Mouse (Mus musculus): ENCODE data around the gene Pacs1. TPM values are rescaled to one million over a fixed set of nuclear protein-coding genes. Genes with fewer than 3 reads are reported as not detected.
"Not testable (repeated sequence)": the region's sequence is repeated elsewhere in the genome, so short reads cannot be mapped to it uniquely, and the experiment has no call there.

Gene Pacs1
- polyA plus RNA-seq, 1 experiment: 23.5 TPM

DNA sequence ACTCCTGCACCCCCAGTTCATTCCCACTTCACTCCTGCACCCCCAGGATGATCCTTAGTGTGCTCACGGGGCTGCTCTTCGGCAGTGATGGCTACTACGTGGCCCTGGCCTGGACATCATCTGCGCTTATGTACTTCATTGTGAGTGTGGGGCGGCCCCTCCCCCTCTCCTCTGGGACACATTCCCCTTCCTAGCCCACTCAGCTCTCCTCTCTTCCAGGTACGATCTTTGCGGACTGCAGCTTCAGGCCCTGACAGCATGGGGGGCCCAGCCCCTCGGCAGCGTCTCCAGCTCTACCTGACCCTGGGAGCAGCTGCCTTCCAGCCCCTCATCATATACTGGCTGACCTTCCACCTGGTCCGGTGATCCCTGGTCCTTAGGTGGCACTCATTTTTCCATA, 180.8 kb downstream of the Pacs1 start:
- H3K4me3 ChIP-seq (ENCODE audit: insufficient read depth, low read length): no peak overlapping the region
- no peak overlapping the region for H3K27ac ChIP-seq (ENCODE audit: insufficient read depth, low read length)
- no peak for TF ChIP-seq POLR2A (IDR thresholded peaks at IDR 0.05; ENCODE audit: low read depth, low read length)
- no peak for TF ChIP-seq CTCF (IDR thresholded peaks at IDR 0.05; ENCODE audit: borderline replicate concordance, insufficient read depth, low read length)
- 0 out of 2 replicates have a peak, but pooled peaks cover 2% of the 10 kb centered on the region for H3K4me1 ChIP-seq (ENCODE audit: control insufficient read depth, insufficient read depth, low read length)

GRCm38 (mm10) chr19:5089324-5089723, 183.6 kb downstream of the Pacs1 start:
- Histone ChIP-seq H3K4me1 (ENCODE audit: control insufficient read depth, insufficient read depth, low read length) (0 out of 2 replicates have a peak, but pooled peaks cover 2% of the 10 kb centered on the region), H3K4me3 (ENCODE audit: insufficient read depth, low read length) (peak overlapping the region; percentile 83), H3K27ac (ENCODE audit: insufficient read depth, low read length) (no peak overlapping the region)
- TF ChIP-seq POLR2A (IDR thresholded peaks at IDR 0.05; ENCODE audit: low read depth, low read length): no peak
- no peak for TF ChIP-seq CTCF (IDR thresholded peaks at IDR 0.05; ENCODE audit: borderline replicate concordance, insufficient read depth, low read length)

- TF ChIP-seq POLR2A (IDR thresholded peaks at IDR 0.05; ENCODE audit: low read depth, low read length) (peak; percentile 95), CTCF (IDR thresholded peaks at IDR 0.05; ENCODE audit: borderline replicate concordance, insufficient read depth, low read length) (peak; percentile 47; the same call in 1 of the 2 replicates)
- H3K4me3 ChIP-seq (ENCODE audit: insufficient read depth, low read length): peak within 1 kb of the TSS; percentile 83
These were observed 184.8 kb downstream of the Pacs1 start, which contains the start of gene Yif1a for GRCm38 (mm10) chr19:5087884-5088728. Yif1a (plus strand) TSS chr19:5088538.

GRCm38 (mm10) chr19:5086533-5086932, 186.4 kb downstream of the Pacs1 start:
- H3K27ac ChIP-seq (ENCODE audit: insufficient read depth, low read length); H3K4me1 ChIP-seq (ENCODE audit: control insufficient read depth, insufficient read depth, low read length); H3K4me3 ChIP-seq (ENCODE audit: insufficient read depth, low read length): not testable (repeated sequence)

More at GRCm38 (mm10) chr19:5087884-5088728, 184.8 kb downstream of the Pacs1 start, which contains the start of gene Yif1a:
- H3K4me1 ChIP-seq (ENCODE audit: control insufficient read depth, insufficient read depth, low read length): no peaks in the 10 kb centered on the region
- peak within 1 kb of the TSS; percentile 72 for H3K27ac ChIP-seq (ENCODE audit: insufficient read depth, low read length)

DNA sequence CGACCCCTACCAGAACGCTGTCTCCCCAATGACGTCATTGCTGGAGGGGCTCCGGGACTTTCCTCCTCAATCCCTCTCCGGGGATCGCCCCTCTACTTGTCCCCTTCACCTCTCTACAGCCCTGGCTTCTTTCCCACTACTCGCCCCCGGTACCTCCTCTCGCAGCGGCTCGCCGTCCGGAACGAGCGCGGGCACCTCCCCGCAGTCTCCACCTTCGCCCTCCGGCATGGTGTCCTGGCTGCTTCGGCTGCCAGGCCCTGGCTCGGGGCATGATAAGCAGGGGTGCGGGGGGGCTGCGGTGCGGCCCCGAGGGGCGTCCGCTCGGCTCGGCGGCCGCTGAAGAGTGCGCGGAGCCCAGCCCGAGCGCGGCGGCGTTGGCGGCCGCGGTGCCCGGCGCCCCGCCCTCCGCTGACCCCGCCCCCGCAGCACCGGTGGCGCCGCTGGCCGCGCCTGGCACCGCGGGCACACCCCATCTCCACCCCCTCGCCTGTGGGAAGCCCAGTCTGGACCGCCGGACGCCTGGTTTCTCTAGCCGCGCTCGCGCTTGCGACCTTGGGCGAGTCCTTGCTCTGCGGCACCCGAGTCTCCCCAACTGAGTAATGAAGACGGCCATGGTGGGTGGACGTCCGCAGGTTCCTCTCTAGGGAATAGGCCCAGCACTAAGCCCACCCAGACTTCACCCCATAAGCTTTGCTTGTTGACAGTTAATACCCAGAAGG, 187.6 kb downstream of the Pacs1 start, which contains the start of gene Tmem151a:
Gene Tmem151a, minus strand, starts transcription at position 387 of the 719 bp plus-strand sequence.
- no peaks in the 10 kb centered on the region for H3K4me1 ChIP-seq (ENCODE audit: control insufficient read depth, insufficient read depth, low read length)
- peak within 1 kb of the TSS; percentile 34 for H3K4me3 ChIP-seq (ENCODE audit: insufficient read depth, low read length)
- TF ChIP-seq POLR2A (IDR thresholded peaks at IDR 0.05; ENCODE audit: low read depth, low read length) (no peak), CTCF (IDR thresholded peaks at IDR 0.05; ENCODE audit: borderline replicate concordance, insufficient read depth, low read length) (no peak)
- H3K27ac ChIP-seq (ENCODE audit: insufficient read depth, low read length): no peak within 1 kb of the TSS

- TF ChIP-seq CTCF (IDR thresholded peaks at IDR 0.05; ENCODE audit: borderline replicate concordance, insufficient read depth, low read length) (no peak), POLR2A (IDR thresholded peaks at IDR 0.05; ENCODE audit: low read depth, low read length) (no peak)
- H3K4me3 ChIP-seq (ENCODE audit: insufficient read depth, low read length): peak overlapping the region; percentile 34
- no peak overlapping the region for H3K27ac ChIP-seq (ENCODE audit: insufficient read depth, low read length)
- H3K4me1 ChIP-seq (ENCODE audit: control insufficient read depth, insufficient read depth, low read length): no peaks in the 10 kb centered on the region
These were observed 188.1 kb downstream of the Pacs1 start for GRCm38 (mm10) chr19:5084834-5085144.

DNA sequence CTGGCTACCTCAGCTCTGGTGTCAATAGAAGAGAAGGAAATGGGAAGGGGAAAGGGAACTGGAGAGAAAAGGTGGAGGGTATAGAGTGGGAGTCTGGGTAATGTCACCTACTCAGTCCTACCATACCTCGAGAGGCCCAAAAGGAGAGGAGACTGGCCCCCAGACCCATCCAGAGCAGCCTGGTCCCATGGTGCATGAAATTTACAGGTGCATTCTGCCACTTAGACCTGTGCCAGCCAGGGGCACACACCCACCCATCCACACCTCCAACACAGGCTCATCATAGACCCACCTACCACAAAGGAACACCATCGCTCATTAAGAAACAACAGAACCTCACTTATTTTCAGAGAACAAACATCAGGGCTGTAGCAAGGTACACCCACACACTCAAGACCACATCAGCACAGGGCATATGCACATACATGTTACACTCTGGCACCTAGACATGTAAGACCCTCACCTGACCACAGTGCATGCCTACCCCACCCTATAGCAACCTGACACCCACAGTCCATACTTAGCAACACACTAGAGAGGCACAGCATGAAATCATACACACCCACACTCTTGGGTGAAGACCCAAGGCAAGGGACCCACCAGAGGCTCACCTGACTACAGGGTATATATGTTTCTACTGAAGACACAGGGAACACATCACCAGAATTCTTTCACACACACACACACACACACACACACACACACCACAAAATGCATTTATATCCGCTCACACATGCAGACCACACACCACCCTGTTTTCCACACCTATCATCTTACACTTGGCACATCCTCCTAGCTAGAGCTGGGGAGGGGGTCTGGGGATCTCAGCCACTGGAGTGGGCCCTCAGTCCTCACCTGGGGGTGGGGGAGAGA, 188.7 kb downstream of the Pacs1 start:
- Histone ChIP-seq H3K4me1 (ENCODE audit: control insufficient read depth, insufficient read depth, low read length) (no peaks in the 10 kb centered on the region), H3K4me3 (ENCODE audit: insufficient read depth, low read length) (no peak overlapping the region), H3K27ac (ENCODE audit: insufficient read depth, low read length) (no peak overlapping the region)
- no peak for TF ChIP-seq CTCF (IDR thresholded peaks at IDR 0.05; ENCODE audit: borderline replicate concordance, insufficient read depth, low read length)
- no peak for TF ChIP-seq POLR2A (IDR thresholded peaks at IDR 0.05; ENCODE audit: low read depth, low read length)

Other genes starting within 250 kb of the Pacs1 start
- gene Slc29a2, start 249.3 kb downstream of the Pacs1 start, polyA plus RNA-seq (2011; ENCODE audit: insufficient read length, low read depth, missing spikeins): 6.0 and 8.0 TPM in 2 replicates
- 31.4 and 33.5 TPM in 2 replicates for gene B4gat1, start 234.3 kb downstream of the Pacs1 start, polyA plus RNA-seq (2011; ENCODE audit: insufficient read length, low read depth, missing spikeins)
- gene AC124502.3, start 234.2 kb downstream of the Pacs1 start, polyA plus RNA-seq (2011; ENCODE audit: insufficient read length, low read depth, missing spikeins): 0.60 and 1.5 TPM in 2 replicates
- gene Brms1, start 231.8 kb downstream of the Pacs1 start, polyA plus RNA-seq (2011; ENCODE audit: insufficient read length, low read depth, missing spikeins): 12.9 and 14.5 TPM in 2 replicates
- gene Rin1, start 222.6 kb downstream of the Pacs1 start, polyA plus RNA-seq (2011; ENCODE audit: insufficient read length, low read depth, missing spikeins): 60.2 and 82.9 TPM in 2 replicates
- 202 and 292 TPM in 2 replicates for gene Cd248, start 205.0 kb downstream of the Pacs1 start, polyA plus RNA-seq (2011; ENCODE audit: insufficient read length, low read depth, missing spikeins)
- gene Tmem151a, start 187.6 kb downstream of the Pacs1 start, polyA plus RNA-seq (2011; ENCODE audit: insufficient read length, low read depth, missing spikeins): 6.0 and 7.2 TPM in 2 replicates
- gene Yif1a, start 184.6 kb downstream of the Pacs1 start, polyA plus RNA-seq (2011; ENCODE audit: insufficient read length, low read depth, missing spikeins): 94.1 and 96.4 TPM in 2 replicates
- 4.7 and 5.2 TPM in 2 replicates for gene Cnih2, start 174.6 kb downstream of the Pacs1 start, polyA plus RNA-seq (2011; ENCODE audit: insufficient read length, low read depth, missing spikeins)
- gene Rab1b, start 166.0 kb downstream of the Pacs1 start, polyA plus RNA-seq (2011; ENCODE audit: insufficient read length, low read depth, missing spikeins): 115 and 123 TPM in 2 replicates
- 20.1 and 24.2 TPM in 2 replicates for gene Klc2, start 154.6 kb downstream of the Pacs1 start, polyA plus RNA-seq (2011; ENCODE audit: insufficient read length, low read depth, missing spikeins)
- gene Sf3b2, start 22.3 kb upstream of the Pacs1 start, polyA plus RNA-seq (2011; ENCODE audit: insufficient read length, low read depth, missing spikeins): 126 and 140 TPM in 2 replicates
- gene Gal3st3, start 25.2 kb upstream of the Pacs1 start, polyA plus RNA-seq (2011; ENCODE audit: insufficient read length, low read depth, missing spikeins): 0.20 and 0.35 TPM in 2 replicates
- not detected in 2 replicates for gene Catsper1, start 62.6 kb upstream of the Pacs1 start, polyA plus RNA-seq (2011; ENCODE audit: insufficient read length, low read depth, missing spikeins)
- gene Cst6, start 76.5 kb upstream of the Pacs1 start, polyA plus RNA-seq (2011; ENCODE audit: insufficient read length, low read depth, missing spikeins): 2.6 and 7.3 TPM in 2 replicates
- gene Eif1ad, start 93.6 kb upstream of the Pacs1 start, polyA plus RNA-seq (2011; ENCODE audit: insufficient read length, low read depth, missing spikeins): 19.5 and 26.6 TPM in 2 replicates
- gene Banf1, start 94.0 kb upstream of the Pacs1 start, polyA plus RNA-seq (2011; ENCODE audit: insufficient read length, low read depth, missing spikeins): 149 and 154 TPM in 2 replicates
- gene Sart1, start 115.6 kb upstream of the Pacs1 start, polyA plus RNA-seq (2011; ENCODE audit: insufficient read length, low read depth, missing spikeins): 34.7 and 35.3 TPM in 2 replicates
- gene Tsga10ip, start 129.4 kb upstream of the Pacs1 start, polyA plus RNA-seq (2011; ENCODE audit: insufficient read length, low read depth, missing spikeins): not detected in 2 replicates
- 152 and 169 TPM in 2 replicates for gene Drap1, start 151.9 kb upstream of the Pacs1 start, polyA plus RNA-seq (2011; ENCODE audit: insufficient read length, low read depth, missing spikeins)
- 47.2 and 48.3 TPM in 2 replicates for gene AI837181, start 152.0 kb upstream of the Pacs1 start, polyA plus RNA-seq (2011; ENCODE audit: insufficient read length, low read depth, missing spikeins)
- gene Fosl1, start 174.4 kb upstream of the Pacs1 start, polyA plus RNA-seq (2011; ENCODE audit: insufficient read length, low read depth, missing spikeins): 13.4 and 35.0 TPM in 2 replicates
- 3.0 and 5.2 TPM in 2 replicates for gene Ccdc85b, start 184.8 kb upstream of the Pacs1 start, polyA plus RNA-seq (2011; ENCODE audit: insufficient read length, low read depth, missing spikeins)
- 53.1 and 66.3 TPM in 2 replicates for gene Fibp, start 187.5 kb upstream of the Pacs1 start, polyA plus RNA-seq (2011; ENCODE audit: insufficient read length, low read depth, missing spikeins)
- gene Ctsw, start 195.4 kb upstream of the Pacs1 start, polyA plus RNA-seq (2011; ENCODE audit: insufficient read length, low read depth, missing spikeins): 0.76 and 1.0 TPM in 2 replicates
- 368 and 420 TPM in 2 replicates for gene Efemp2, start 200.8 kb upstream of the Pacs1 start, polyA plus RNA-seq (2011; ENCODE audit: insufficient read length, low read depth, missing spikeins)
- gene Mus81, start 215.3 kb upstream of the Pacs1 start, polyA plus RNA-seq (2011; ENCODE audit: insufficient read length, low read depth, missing spikeins): 21.8 and 27.1 TPM in 2 replicates
- 1,890 and 1,995 TPM in 2 replicates for gene Cfl1, start 217.3 kb upstream of the Pacs1 start, polyA plus RNA-seq (2011; ENCODE audit: insufficient read length, low read depth, missing spikeins)
- 0.97 and 1.4 TPM in 2 replicates for gene 1700020D05Rik, start 230.7 kb upstream of the Pacs1 start, polyA plus RNA-seq (2011; ENCODE audit: insufficient read length, low read depth, missing spikeins)
- 8.7 and 18.4 TPM in 2 replicates for gene Snx32, start 237.4 kb upstream of the Pacs1 start, polyA plus RNA-seq (2011; ENCODE audit: insufficient read length, low read depth, missing spikeins)

Measured in embryonic fibroblast, embryonic 13.5 days (primary cell).